Mouse (Mus musculus) cortical plate, adult 2 months (tissue): Measurements from ENCODE around the gene Crtam. TPM values are rescaled to one million over a fixed set of nuclear protein-coding genes. Genes with fewer than 3 reads are reported as not detected.

Source experiments
- H3K27ac ChIP-seq: fragments of 200-500 bp; 2 replicates; pipeline ENCODE4 v1.5.1; 2012; ENCODE audit warnings: low read length, control low read depth, inconsistent platforms; ENCODE audit not compliant: insufficient read depth
- H3K4me1 ChIP-seq: fragments of 200-500 bp; 2 replicates; pipeline ENCODE4 v1.6.1; 2011; ENCODE audit warnings: low read length; ENCODE audit not compliant: control insufficient read depth, insufficient read depth
- H3K4me3 ChIP-seq: fragments of 200-500 bp; 2 replicates; pipeline ENCODE4 v1.5.1; 2011; ENCODE audit warnings: mild to moderate bottlenecking, low read length, control low read depth; ENCODE audit not compliant: insufficient read depth
- CTCF ChIP-seq: fragments of 200-500 bp; IDR thresholded peaks from 2 replicates; pipeline ENCODE4 v1.5.1; 2011; ENCODE audit warnings: mild to moderate bottlenecking, control low read depth, low read length; ENCODE audit not compliant: insufficient read depth; ENCODE audit errors: extremely low read depth
- POLR2A ChIP-seq: fragments of 200-500 bp; IDR thresholded peaks from 2 replicates; pipeline ENCODE4 v1.6.1; 2011; ENCODE audit warnings: mild to moderate bottlenecking, low read length, control low read depth; ENCODE audit not compliant: insufficient read depth; ENCODE audit errors: extremely low read depth
- polyA plus RNA-seq: library from polyadenylated mRNA; depleted of rRNA; stranded (reverse); fragments of >200 nt; gene quantifications from 2 replicates; pipeline ENCODE4 v1.2.3, GENCODE M21; 2012

Gene Crtam
- polyA plus RNA-seq, 1 experiment = not detected

- H3K27ac ChIP-seq = no peak overlapping the region
Measured at GRCm38 (mm10) chr9:41011512-41012436, 7.3 kb upstream of the Crtam start.

GRCm38 (mm10) chr9:41007785-41008184, 3.4 kb upstream of the Crtam start:
- Histone ChIP-seq H3K4me1 (no peaks in the 10 kb centered on the region; the same call in 1 of the 2 replicates), H3K27ac (no peak overlapping the region), H3K4me3 (no peak overlapping the region)
- TF ChIP-seq POLR2A = no peak
- TF ChIP-seq CTCF = no peak

More at GRCm38 (mm10) chr9:41011512-41012436, 7.3 kb upstream of the Crtam start:
- no peak for TF ChIP-seq POLR2A
- no peak for TF ChIP-seq CTCF
- Histone ChIP-seq H3K4me3 (no peak overlapping the region), H3K4me1 (peaks cover 3% of the 10 kb centered on the region)

GRCm38 (mm10) chr9:40997116-40997779, 7.2 kb downstream of the Crtam start:
- Histone ChIP-seq H3K4me3 (no peak overlapping the region), H3K4me1 (peaks cover 2% of the 10 kb centered on the region; the same call in 1 of the 2 replicates), H3K27ac (no peak overlapping the region)
- no peak for TF ChIP-seq CTCF
- no peak for TF ChIP-seq POLR2A

GRCm38 (mm10) chr9:40994075-40994474, 10.4 kb downstream of the Crtam start:
- Histone ChIP-seq H3K4me3 (no peak overlapping the region), H3K4me1 (no peaks in the 10 kb centered on the region; the same call in 1 of the 2 replicates), H3K27ac (no peak overlapping the region)
- TF ChIP-seq POLR2A = no peak
- TF ChIP-seq CTCF = no peak

GRCm38 (mm10) chr9:40991511-40991910, 12.9 kb downstream of the Crtam start:
- H3K27ac ChIP-seq = no peak overlapping the region
- no peaks in the 10 kb centered on the region; the same call in 1 of the 2 replicates for H3K4me1 ChIP-seq
- no peak for TF ChIP-seq CTCF
- no peak for TF ChIP-seq POLR2A
- H3K4me3 ChIP-seq = no peak overlapping the region

GRCm38 (mm10) chr9:40989940-40990588, 14.4 kb downstream of the Crtam start:
- no peak overlapping the region for H3K4me3 ChIP-seq
- no peaks in the 10 kb centered on the region; the same call in 1 of the 2 replicates for H3K4me1 ChIP-seq
- H3K27ac ChIP-seq = no peak overlapping the region
- TF ChIP-seq POLR2A = no peak
- no peak for TF ChIP-seq CTCF

- Histone ChIP-seq H3K4me1 (no peaks in the 10 kb centered on the region), H3K27ac (no peak overlapping the region), H3K4me3 (no peak overlapping the region)
- TF ChIP-seq CTCF (no peak), POLR2A (no peak)
Measured at GRCm38 (mm10) chr9:40984313-40984712, 20.1 kb downstream of the Crtam start.

GRCm38 (mm10) chr9:40983758-40984157, 20.7 kb downstream of the Crtam start:
- H3K27ac ChIP-seq = no peak overlapping the region
- TF ChIP-seq CTCF (no peak), POLR2A (no peak)
- H3K4me3 ChIP-seq = no peak overlapping the region

GRCm38 (mm10) chr9:40982480-40982879, 21.9 kb downstream of the Crtam start:
- no peak overlapping the region for H3K4me3 ChIP-seq
- no peaks in the 10 kb centered on the region for H3K4me1 ChIP-seq
- no peak overlapping the region for H3K27ac ChIP-seq
- TF ChIP-seq POLR2A (no peak), CTCF (peak; percentile 79)

More at GRCm38 (mm10) chr9:40983758-40984157, 20.7 kb downstream of the Crtam start:
- H3K4me1 ChIP-seq = no peaks in the 10 kb centered on the region

- TF ChIP-seq POLR2A (no peak), CTCF (no peak)
- H3K4me3 ChIP-seq = no peak overlapping the region
- H3K27ac ChIP-seq = no peak overlapping the region
- no peaks in the 10 kb centered on the region for H3K4me1 ChIP-seq
Measured at GRCm38 (mm10) chr9:40974042-40974801, 30.2 kb downstream of the Crtam start.
